Mouse (Mus musculus): ENCODE measurements around the gene Clpsl2. TPM values are rescaled to one million over a fixed set of nuclear protein-coding genes. Genes with fewer than 3 reads are reported as not detected.

Gene Clpsl2
- polyA plus RNA-seq, 1 experiment from 2014 or later = not detected

DNA sequence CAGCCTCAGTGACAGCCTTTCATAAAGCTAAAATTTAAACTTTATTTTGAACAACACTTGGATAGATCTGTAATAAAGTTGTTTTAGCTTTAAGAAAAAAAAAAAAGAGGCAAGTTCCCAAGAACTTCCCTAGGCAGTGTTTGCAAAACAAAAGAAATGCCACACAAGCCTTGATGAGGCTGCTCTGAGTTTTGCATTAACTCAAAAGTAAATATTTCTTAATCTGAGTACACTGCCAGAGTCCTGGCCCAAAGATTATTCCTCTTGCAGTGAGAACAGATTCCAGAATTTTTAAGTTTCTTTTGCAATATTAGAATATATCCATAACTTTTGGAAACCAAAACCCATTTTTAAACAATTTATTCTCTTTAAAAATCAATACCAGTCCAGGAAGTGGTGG lies 16.0 kb downstream of the Clpsl2 start:
- Histone ChIP-seq H3K4me1 (ENCODE audit: control insufficient read depth, insufficient read depth, low read depth, low read length) (no peaks in the 10 kb centered on the region), H3K27ac (ENCODE audit: low read depth, low read length) (no peak overlapping the region), H3K9me3 (ENCODE audit: control insufficient read depth, low read length) (no peaks in the 10 kb centered on the region), H3K36me3 (ENCODE audit: control insufficient read depth, insufficient read depth, low read length) (no peaks in the 10 kb centered on the region), H3K27me3 (replicated peaks; ENCODE audit: control insufficient read depth, insufficient read depth, low read length) (no peaks in the 10 kb centered on the region), H3K4me3 (ENCODE audit: low read length) (no peak overlapping the region), H3K4me2 (ENCODE audit: low read length) (no peak overlapping the region), H3K9ac (ENCODE audit: low read depth, low read length) (no peak overlapping the region)
- ATAC-seq = no peak

DNA sequence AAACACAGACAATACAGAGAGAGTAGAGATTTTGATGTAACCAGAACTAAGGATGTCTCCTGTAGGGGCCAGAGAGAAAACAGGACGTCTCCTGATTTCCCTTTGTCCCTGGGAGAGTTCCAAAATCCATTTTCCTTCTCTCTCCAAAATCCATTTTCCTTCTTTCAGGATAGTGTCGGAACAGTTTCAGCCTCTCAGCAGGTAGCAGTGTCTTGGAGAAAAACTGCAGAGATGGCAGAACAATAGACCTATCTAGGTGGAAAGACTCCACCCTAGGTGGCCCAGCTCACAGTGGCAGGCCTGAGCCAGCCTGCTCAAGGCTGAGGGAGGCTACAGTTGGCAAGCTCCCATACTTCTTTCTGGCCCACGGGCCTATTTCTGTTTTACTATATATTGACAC lies 18.3 kb downstream of the Clpsl2 start:
- no peak for ATAC-seq
- H3K4me1 ChIP-seq (ENCODE audit: control insufficient read depth, insufficient read depth, low read depth, low read length) = no peaks in the 10 kb centered on the region
- no peak overlapping the region for H3K27ac ChIP-seq (ENCODE audit: low read depth, low read length)
- no peak overlapping the region for H3K4me3 ChIP-seq (ENCODE audit: low read length)
- H3K27me3 ChIP-seq (replicated peaks; ENCODE audit: control insufficient read depth, insufficient read depth, low read length) = no peaks in the 10 kb centered on the region; the same call in 1 of the 2 replicates
- 27% methylated on average over 3 of the region's 3 CpGs for WGBS
- H3K4me2 ChIP-seq (ENCODE audit: low read length) = no peak overlapping the region
- H3K36me3 ChIP-seq (ENCODE audit: control insufficient read depth, insufficient read depth, low read length) = no peaks in the 10 kb centered on the region
- H3K9ac ChIP-seq (ENCODE audit: low read depth, low read length) = no peak overlapping the region
- no peaks in the 10 kb centered on the region for H3K9me3 ChIP-seq (ENCODE audit: control insufficient read depth, low read length)

DNA sequence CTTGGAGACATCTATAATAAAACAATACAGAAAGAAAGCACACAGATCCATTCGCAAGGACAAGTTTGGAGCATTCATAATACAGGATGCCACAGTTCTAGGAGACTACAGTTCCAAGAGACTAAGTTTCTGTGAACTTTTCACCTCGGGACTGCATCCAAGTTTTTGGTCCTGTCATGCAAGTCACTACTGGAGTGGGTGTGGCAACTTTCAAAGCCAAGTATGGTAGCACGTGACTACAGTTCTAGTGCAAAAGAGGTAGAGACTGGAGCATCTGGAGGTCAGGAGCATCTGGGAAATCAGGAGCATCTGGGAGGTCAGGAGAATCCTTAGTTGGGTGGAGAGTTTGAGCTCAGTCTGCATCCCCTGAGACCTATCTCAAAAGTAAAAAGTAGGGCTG lies 22.7 kb downstream of the Clpsl2 start:
- whole genome bisulfite sequencing = 79% methylated on average over 3 of the region's 3 CpGs
- ATAC-seq = no peak

DNA sequence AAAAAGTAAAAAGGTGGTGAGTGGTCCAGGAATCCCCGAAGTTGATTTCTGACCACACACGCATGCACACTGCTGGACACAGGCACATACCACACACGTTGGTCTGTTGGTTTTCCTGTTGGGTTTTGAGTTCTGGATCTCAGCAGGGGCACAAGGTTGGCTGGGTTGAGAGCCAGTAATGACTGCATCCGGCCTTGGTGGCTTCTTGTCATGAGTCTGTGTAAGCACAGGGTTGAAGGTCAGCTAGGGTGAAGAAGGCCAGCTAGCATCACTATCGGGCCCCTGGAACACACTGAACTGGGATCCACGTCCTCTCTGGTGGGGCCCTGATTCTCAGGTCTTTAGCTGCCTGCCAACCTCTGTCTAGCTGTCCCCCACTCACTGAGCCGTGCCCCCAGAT lies 23.3 kb downstream of the Clpsl2 start:
- no peak for ATAC-seq
- H3K4me2 ChIP-seq (ENCODE audit: low read length) = no peak overlapping the region
- H3K4me3 ChIP-seq (ENCODE audit: low read length) = no peak overlapping the region
- no peaks in the 10 kb centered on the region for H3K36me3 ChIP-seq (ENCODE audit: control insufficient read depth, insufficient read depth, low read length)
- WGBS = 84% methylated on average over 7 of the region's 7 CpGs
- H3K4me1 ChIP-seq (ENCODE audit: control insufficient read depth, insufficient read depth, low read depth, low read length) = peaks cover 4% of the 10 kb centered on the region; the same call in 1 of the 2 replicates
- H3K9ac ChIP-seq (ENCODE audit: low read depth, low read length) = no peak overlapping the region
- H3K9me3 ChIP-seq (ENCODE audit: control insufficient read depth, low read length) = no peaks in the 10 kb centered on the region
- no peak overlapping the region for H3K27ac ChIP-seq (ENCODE audit: low read depth, low read length)
- H3K27me3 ChIP-seq (replicated peaks; ENCODE audit: control insufficient read depth, insufficient read depth, low read length) = no peaks in the 10 kb centered on the region; the same call in 1 of the 2 replicates

More for the DNA sequence above, 22.7 kb downstream of the Clpsl2 start:
- Histone ChIP-seq H3K4me2 (ENCODE audit: low read length) (no peak overlapping the region), H3K4me3 (ENCODE audit: low read length) (no peak overlapping the region), H3K27ac (ENCODE audit: low read depth, low read length) (no peak overlapping the region), H3K36me3 (ENCODE audit: control insufficient read depth, insufficient read depth, low read length) (no peaks in the 10 kb centered on the region), H3K9me3 (ENCODE audit: control insufficient read depth, low read length) (no peaks in the 10 kb centered on the region), H3K4me1 (ENCODE audit: control insufficient read depth, insufficient read depth, low read depth, low read length) (no peaks in the 10 kb centered on the region), H3K9ac (ENCODE audit: low read depth, low read length) (no peak overlapping the region), H3K27me3 (replicated peaks; ENCODE audit: control insufficient read depth, insufficient read depth, low read length) (no peaks in the 10 kb centered on the region; the same call in 1 of the 2 replicates)

DNA sequence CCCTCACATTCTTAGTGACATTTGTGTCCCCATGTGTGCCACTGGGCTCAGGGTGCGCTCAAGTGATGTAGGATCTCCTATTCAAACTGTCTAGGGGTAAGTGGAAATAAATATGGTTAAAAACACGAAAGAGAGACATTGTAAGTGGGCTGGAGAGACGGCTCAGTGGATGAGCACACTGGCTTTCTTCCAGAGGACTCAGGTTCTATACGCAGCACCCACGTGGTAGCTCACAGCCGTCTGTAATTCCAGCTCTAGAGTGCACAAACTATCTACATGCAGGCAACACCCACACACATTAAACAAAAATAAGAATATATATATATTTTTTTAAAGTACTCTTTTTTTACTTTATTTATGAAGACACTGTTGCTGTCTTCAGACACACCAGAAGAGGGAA lies 23.7 kb downstream of the Clpsl2 start:
- Histone ChIP-seq H3K4me3 (ENCODE audit: low read length) (no peak overlapping the region), H3K27ac (ENCODE audit: low read depth, low read length) (no peak overlapping the region), H3K36me3 (ENCODE audit: control insufficient read depth, insufficient read depth, low read length) (no peaks in the 10 kb centered on the region), H3K27me3 (replicated peaks; ENCODE audit: control insufficient read depth, insufficient read depth, low read length) (no peaks in the 10 kb centered on the region; the same call in 1 of the 2 replicates), H3K9ac (ENCODE audit: low read depth, low read length) (no peak overlapping the region), H3K4me2 (ENCODE audit: low read length) (no peak overlapping the region), H3K4me1 (ENCODE audit: control insufficient read depth, insufficient read depth, low read depth, low read length) (peaks cover 4% of the 10 kb centered on the region; the same call in 1 of the 2 replicates), H3K9me3 (ENCODE audit: control insufficient read depth, low read length) (no peaks in the 10 kb centered on the region)
- 86% methylated on average over 6 of the region's 6 CpGs for WGBS
- no peak for ATAC-seq

DNA sequence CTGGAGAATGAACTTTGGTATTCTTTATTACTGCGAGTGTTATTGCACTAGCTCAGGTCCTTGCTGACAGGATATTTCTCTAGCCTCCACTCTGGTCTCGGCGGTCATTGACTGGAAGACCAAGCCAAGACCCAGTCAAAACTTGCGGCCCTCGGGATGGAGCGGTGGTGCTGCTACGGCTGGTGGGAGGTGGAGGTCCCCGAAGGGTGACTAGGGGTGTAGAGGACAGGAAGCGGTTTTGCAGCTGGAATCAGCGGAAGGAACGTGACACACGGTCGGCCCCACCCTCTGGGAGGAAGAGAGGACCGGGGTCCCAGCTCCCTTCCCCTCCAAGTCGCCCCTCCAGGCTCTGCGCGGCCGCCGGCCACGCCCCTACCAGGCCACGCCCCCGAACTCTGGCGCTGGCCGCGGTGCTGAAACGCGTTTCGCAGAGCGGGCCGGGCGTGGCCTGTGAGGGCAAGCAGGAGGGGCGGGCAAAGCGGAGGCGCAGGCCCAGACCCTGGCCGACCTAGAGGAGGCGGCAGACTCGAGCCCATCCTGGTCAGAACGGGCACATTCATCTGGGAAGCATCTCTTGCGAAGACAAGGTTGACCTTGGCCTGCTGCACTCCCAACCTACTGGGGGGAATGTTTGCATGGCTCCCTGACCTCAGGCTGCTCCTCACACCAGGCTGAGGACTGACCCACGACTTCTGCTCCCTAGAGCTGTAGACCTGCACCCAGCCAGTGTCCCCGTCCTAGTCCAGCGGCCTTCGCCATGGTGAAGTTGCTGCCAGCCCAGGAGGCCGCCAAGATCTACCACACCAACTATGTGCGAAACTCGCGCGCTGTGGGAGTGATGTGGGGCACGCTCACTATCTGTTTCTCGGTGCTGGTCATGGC lies 26.3 kb downstream of the Clpsl2 start, which contains the start of gene Lhfpl5:
Lhfpl5 (plus strand) TSS at position 398 of the 882 bp plus-strand sequence.
- no peak within 1 kb of the TSS for H3K27ac ChIP-seq (ENCODE audit: low read depth, low read length)
- no peaks in the 10 kb centered on the region; the same call in 1 of the 2 replicates for H3K27me3 ChIP-seq (replicated peaks; ENCODE audit: control insufficient read depth, insufficient read depth, low read length)
- peaks cover 4% of the 10 kb centered on the region; the same call in 1 of the 2 replicates for H3K4me1 ChIP-seq (ENCODE audit: control insufficient read depth, insufficient read depth, low read depth, low read length)
- peak within 1 kb of the TSS; percentile 47 for H3K9ac ChIP-seq (ENCODE audit: low read depth, low read length)
- H3K36me3 ChIP-seq (ENCODE audit: control insufficient read depth, insufficient read depth, low read length) = no peaks in the 10 kb centered on the region
- peak within 1 kb of the TSS; percentile 33 for H3K4me3 ChIP-seq (ENCODE audit: low read length)
- WGBS = 17% methylated on average over 47 of the region's 50 CpGs
- peak; percentile 80 for ATAC-seq
- H3K4me2 ChIP-seq (ENCODE audit: low read length) = peak within 1 kb of the TSS; percentile 57
- no peaks in the 10 kb centered on the region for H3K9me3 ChIP-seq (ENCODE audit: control insufficient read depth, low read length)

DNA sequence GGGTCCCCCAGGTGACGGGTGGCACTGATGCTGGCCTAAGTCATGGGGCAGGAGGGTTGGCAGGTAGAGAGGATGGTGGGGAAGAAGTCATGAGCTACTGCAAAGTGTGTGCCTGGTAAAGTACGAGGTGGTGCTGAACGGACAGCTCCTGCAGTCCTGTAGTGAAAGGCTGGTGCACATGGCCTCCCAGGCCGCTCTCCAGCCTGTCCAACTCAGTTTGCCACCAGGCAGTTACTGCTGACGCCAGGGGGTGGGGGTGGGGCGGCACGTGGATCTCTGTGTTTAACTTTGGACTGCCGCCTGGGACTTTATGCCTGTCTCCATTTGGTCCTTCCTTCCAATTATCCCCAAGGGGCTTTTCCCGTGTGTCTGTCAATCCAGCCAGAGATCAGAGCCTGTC lies 31.2 kb downstream of the Clpsl2 start:
- Histone ChIP-seq H3K9ac (ENCODE audit: low read depth, low read length) (no peak overlapping the region), H3K4me3 (ENCODE audit: low read length) (no peak overlapping the region), H3K27ac (ENCODE audit: low read depth, low read length) (no peak overlapping the region), H3K36me3 (ENCODE audit: control insufficient read depth, insufficient read depth, low read length) (no peaks in the 10 kb centered on the region), H3K4me2 (ENCODE audit: low read length) (no peak overlapping the region), H3K9me3 (ENCODE audit: control insufficient read depth, low read length) (no peaks in the 10 kb centered on the region), H3K27me3 (replicated peaks; ENCODE audit: control insufficient read depth, insufficient read depth, low read length) (no peaks in the 10 kb centered on the region), H3K4me1 (ENCODE audit: control insufficient read depth, insufficient read depth, low read depth, low read length) (peaks cover 4% of the 10 kb centered on the region; the same call in 1 of the 2 replicates)
- 5% methylated on average over 9 of the region's 9 CpGs for WGBS
- no peak for ATAC-seq

DNA sequence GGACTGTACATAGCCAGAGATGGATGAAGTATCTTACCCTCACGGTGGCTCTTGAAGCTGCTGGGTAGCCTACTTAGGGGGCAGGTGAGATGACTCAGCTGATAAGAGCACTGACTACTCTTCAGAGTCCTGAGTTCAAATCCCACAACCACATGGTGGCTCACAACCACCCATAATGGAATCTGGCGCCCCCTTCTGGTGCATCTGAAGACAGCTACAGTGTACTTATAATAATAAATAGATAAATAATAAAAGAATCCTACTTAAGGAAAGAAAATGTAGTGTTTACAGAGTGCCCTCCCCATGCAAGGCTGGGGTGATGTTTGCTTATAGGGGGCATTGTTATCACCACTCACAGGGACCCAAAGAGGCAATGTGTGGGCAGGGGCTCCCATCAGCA lies 31.8 kb downstream of the Clpsl2 start:
- no peak overlapping the region for H3K4me2 ChIP-seq (ENCODE audit: low read length)
- no peak for ATAC-seq
- WGBS = 62% methylated on average over 2 of the region's 2 CpGs

DNA sequence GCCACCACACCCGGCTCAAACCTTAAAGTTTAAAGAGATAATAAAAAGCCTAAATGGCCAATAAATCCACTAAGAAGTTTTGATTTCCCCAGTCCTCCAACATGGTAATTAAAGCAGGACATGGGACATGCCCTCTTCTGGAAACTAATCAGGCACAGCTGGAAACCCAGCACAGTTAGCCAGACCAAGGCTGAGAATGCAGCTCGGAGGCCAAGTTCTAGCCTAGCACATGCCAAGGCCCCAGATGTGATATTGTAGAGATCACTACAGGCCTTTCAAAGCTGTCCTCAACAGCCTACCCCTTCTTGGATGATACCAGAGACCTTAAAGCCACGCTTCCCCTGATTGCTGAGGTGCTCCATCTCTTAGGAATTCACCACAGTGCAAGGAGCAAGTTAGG lies 37.3 kb downstream of the Clpsl2 start:
- no peaks in the 10 kb centered on the region for H3K4me1 ChIP-seq (ENCODE audit: control insufficient read depth, insufficient read depth, low read depth, low read length)
- 84% methylated on average over 3 of the region's 3 CpGs for WGBS

More for the DNA sequence above, 31.8 kb downstream of the Clpsl2 start:
- no peaks in the 10 kb centered on the region for H3K27me3 ChIP-seq (replicated peaks; ENCODE audit: control insufficient read depth, insufficient read depth, low read length)
- no peak overlapping the region for H3K9ac ChIP-seq (ENCODE audit: low read depth, low read length)
- H3K4me3 ChIP-seq (ENCODE audit: low read length) = no peak overlapping the region
- H3K9me3 ChIP-seq (ENCODE audit: control insufficient read depth, low read length) = no peaks in the 10 kb centered on the region
- no peaks in the 10 kb centered on the region for H3K36me3 ChIP-seq (ENCODE audit: control insufficient read depth, insufficient read depth, low read length)
- H3K27ac ChIP-seq (ENCODE audit: low read depth, low read length) = no peak overlapping the region
- H3K4me1 ChIP-seq (ENCODE audit: control insufficient read depth, insufficient read depth, low read depth, low read length) = peaks cover 4% of the 10 kb centered on the region; the same call in 1 of the 2 replicates

More for the DNA sequence above, 37.3 kb downstream of the Clpsl2 start:
- Histone ChIP-seq H3K9ac (ENCODE audit: low read depth, low read length) (no peak overlapping the region), H3K4me2 (ENCODE audit: low read length) (no peak overlapping the region), H3K4me3 (ENCODE audit: low read length) (no peak overlapping the region), H3K27me3 (replicated peaks; ENCODE audit: control insufficient read depth, insufficient read depth, low read length) (no peaks in the 10 kb centered on the region), H3K9me3 (ENCODE audit: control insufficient read depth, low read length) (no peaks in the 10 kb centered on the region), H3K27ac (ENCODE audit: low read depth, low read length) (no peak overlapping the region), H3K36me3 (ENCODE audit: control insufficient read depth, insufficient read depth, low read length) (peaks cover 16% of the 10 kb centered on the region)
- no peak for ATAC-seq
